Mouse (Mus musculus): ENCODE results near the gene Mdfi.

DNA sequence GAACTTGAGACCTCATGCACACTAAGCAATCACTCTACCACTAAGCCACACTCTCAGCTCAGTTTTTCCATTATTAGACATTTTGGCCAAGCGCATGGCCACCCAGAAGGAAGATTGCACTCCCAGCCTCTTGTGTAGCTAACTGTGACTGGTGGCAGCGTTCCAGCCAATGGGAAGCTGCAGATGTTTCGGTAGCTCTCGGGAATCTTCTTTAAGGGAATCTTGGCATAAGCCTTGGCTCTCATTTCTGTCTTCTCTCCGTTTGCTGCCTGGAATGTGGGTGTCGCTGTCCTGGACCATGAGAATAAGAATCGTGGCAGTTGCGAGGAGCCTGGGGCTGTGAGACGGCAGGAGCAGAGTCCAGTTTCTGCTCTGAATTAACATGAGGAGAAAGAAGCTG lies 28.3 kb downstream of the Mdfi start:
- TF ChIP-seq EP300 (IDR thresholded peaks at IDR 0.05; ENCODE audit: low read depth) (no peak), CTCF (IDR thresholded peaks at IDR 0.05; ENCODE audit: low read depth) (no peak)
